Mouse (Mus musculus) MN1 (cell line): Measurements from ENCODE around the gene Podn.

Source experiments
- DNase-seq: peaks from one replicate; pipeline ENCODE4 v3.0.0-alpha.2; 2016; ENCODE audit warnings: low spot score

Podn gene

DNA sequence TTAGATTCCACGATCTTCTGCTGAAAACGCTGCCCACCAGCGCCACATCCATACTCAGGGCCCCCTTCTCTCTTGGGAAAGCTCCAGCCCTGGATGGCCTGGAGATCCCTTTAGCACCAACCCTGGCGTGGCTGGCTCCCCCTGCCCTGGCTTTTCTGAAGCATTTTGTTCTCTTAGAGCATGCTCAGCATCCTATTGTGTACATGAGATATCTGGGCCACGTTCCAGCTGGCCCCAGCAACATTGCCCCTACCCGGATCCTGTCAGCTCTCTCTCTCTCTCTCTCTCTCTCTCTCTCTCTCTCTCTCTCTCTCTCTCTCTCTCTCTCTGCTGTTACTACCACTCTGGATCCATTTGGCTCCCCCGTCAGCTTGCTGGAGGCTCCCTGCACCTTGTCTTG, 90.9 kb downstream of the Podn start:
- DNase-seq = no peak

DNA sequence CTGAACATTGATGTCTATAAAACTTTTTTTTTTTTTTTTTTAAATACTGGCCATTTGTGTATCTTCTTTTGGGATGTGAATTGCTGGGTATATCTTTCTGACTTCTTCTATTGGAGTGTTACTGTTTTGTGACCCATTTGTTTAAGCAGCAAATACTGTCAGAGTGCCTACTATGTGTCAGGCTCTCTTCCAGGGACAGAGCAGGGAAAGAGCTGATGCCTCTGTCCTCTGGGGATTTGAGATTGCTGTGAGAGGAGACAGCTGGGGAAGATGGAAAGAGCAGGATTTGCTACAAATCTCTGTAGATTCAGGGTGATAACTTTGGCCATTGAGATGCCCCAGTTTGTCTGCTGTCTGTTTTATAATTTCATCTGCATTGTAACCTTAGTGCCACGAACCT, 96.9 kb downstream of the Podn start:
- DNase-seq = no peak

DNA sequence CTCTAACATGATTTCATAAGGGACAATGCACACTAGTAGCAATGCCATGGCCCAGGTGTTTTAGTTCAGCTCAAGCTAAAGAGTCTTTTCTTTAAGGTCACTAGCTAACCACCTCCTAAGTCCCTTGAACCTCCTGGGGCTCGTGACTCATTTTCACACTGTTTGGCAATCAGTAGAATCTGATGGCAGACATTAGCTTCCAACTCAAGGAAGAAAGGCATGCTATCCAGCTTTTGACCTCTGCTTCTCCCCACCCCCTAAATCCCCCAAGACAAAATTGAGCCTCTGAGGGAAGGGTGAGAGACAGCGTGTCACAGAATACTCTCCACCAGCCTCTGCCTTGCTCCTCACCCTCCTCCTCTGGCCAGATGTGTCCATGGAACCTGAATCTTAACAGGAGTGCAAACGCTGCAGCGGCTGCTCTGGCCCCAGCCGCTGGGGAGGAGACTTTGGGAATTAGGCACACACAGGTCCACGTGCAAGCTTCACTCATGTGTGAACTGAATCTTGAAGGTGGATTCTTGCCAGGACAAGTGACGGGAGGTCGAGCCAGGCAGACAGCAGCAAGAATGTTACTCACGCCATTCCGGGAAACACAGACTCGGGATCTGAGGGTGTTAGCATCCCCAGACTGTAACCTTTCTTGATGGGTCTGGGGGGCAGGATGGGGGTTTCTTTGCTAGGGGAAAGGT, 97.5 kb downstream of the Podn start:
- peak; percentile 37 for DNase-seq

DNA sequence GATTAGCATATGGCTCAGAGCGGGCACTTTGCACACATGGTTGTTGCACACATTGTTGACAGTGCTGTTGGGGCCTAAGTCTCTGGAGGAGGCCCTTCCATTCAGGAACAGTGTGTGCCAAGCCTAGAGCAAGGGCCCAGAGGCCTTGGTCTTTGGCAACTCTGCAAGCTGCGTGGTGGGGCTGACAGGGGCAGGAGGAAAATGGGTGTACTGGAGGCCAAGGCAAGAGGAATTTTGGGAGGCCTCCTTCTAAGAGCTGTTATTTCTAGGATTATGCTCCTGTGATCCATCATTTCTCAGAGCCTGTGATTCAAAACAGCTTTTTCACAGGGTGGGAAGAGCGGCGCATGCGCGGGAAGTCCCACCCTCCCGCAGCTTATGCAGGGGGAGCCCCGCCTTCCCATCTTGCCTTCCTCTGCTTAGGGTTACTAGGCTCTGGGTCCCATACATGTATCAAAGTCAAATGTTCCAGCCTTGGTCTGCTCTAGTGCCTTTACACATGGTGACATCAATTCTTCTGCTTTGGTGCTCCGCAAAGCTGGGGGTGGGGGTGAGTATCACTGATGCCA, 99.7 kb downstream of the Podn start:
- DNase-seq = no peak

DNA sequence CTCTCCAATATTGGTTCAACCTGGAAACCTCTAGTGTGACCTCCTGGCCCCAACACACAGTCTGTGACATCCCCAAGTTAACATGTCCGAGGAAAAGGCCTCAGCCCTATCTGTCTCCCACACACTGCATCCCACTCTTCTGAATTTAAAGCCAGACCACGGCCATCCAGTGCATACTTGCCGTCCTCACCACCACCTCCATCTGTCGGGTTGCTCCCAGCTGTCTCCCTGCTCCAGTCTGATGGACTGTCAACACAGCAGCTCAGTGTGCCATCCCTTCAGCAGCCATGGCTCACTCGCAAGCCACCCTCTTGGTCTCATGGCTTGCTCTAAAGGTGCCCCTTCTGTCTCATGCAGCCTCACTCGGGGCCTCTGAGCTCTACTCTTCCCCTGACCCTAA, 100.5 kb downstream of the Podn start:
- no peak for DNase-seq

DNA sequence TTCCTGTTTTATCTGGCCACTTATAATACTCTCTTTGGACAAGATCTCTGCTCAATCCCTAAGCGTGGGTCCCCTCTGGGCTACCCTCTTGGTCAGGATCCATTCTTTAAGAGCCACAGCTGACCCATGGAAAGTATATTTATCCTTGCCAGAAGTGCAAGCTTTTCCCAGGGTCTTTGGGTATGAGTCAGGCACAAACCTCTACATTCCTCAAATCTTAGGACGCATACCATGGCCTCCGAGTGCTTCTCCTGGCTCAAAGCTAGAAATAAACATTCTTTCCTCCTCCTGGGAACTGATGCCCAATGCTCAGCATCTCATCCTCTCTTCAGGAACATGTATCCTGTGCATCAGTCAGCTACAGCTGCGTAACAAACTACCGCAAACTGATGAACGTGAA, 101.2 kb downstream of the Podn start:
- no peak for DNase-seq

DNA sequence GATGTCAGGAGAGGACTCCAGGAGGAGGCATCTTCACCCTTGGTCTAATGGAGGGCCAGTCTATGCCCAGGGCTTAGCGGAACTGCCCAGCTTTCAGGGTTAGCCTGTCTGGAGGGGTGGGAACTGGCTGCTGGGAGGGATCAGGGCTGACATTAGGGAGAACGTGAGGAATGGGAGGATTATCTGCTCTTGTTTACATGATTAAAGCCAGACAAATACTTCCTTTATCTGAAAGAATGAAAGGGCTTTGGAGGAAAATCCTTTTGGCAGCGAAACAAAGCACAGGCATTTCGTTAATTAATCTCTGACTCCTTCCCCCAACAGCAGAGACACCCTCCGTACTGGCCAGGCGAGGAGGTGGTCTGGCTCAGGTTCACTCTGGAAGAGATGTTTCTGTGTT, 104.4 kb downstream of the Podn start:
- no peak for DNase-seq

DNA sequence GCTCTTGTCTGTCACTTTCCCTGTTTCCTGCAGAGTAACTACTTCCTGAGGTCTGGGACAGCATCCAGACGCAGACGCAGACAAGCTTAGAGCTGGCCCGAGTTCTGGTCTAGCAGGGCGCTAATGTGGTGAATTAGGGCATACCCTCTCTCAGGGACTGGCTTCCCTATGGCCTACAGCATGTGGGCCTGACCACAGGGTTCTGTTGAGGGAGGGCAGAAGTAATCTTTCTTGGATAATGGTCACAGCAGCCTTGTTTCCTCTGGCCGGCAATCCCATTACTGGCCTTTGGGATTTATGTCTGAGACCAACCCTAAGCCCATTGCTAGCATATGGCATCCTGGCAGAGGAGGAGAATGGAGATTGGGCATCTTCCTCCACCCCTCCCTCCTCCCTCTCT, 105.4 kb downstream of the Podn start:
- no peak for DNase-seq

DNA sequence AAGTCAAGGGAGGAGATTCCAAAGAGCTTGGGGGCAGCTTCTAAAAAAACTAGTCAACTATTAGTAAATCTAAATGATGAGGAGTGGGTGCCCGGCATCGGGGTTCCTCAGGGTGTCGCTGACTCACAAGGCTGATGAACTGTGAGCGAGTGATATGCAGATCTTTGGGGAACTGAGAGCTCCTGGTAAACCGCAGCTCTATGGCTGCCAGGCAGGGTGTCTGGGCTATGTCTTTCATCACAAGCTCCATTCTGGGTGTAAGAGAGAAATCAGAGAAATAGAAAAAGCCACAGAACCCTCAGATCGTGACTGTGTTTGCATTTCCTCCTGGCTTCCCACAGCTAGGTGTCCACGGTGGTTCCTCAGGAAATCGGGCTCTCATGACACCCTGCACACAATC, 107.3 kb downstream of the Podn start:
- peak; percentile 62 for DNase-seq

DNA sequence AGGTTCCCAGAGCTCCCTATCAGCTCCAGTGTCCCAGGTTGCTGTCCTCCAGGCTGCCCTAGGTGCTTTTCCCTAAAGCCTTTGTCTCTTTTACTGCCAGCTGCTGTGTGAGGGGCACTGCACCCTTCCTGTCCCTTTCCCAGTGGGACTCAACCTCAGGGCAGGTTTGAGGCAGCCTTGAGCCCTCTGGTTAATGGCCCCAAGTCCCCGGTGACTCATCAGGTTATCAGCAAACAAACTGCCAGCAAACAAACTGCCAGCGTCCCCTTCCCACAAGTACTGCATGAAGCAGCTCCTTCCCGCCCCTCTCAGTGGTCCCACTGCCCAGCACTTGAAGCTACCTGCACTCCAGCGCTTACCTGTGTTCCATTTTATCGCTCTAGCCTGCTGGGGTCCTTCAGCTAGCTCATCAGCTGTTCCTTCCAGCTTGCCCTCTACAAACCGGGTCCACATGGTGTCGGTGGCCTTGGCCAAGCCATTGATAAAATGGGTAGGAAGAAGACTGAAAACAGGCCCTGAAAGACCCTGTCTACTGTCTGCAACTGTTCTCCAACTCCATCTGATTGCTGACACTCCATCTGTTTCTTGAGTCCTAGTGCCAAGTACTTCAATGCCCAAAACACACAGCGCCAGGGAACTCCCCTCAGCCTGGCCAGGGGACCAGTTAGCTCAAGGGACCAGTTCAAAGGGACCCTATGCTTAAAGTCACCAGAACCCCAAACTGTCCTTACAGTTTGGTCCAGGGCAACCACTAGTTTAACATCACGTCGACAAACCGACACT, 109.7 kb downstream of the Podn start:
- DNase-seq = no peak

DNA sequence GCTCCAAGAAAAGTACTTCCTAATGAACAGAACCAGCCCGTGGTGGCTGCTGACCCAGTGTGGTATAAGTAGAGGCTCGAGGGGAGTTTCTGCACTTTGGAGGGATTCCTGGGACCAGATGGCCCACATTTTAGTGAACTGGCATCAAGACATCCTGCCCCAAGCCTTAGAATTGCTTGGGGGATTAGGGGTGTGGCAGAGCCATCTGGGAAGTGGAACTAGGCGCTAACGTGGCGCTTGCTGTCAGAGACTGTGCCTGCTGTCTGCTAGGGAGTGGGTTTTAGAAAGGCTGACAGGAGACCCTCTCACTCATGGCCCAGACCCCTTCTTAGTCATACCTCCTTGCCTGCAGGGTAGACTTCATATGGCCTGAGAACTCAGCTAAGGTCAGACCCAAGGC, 110.4 kb downstream of the Podn start:
- no peak for DNase-seq

DNA sequence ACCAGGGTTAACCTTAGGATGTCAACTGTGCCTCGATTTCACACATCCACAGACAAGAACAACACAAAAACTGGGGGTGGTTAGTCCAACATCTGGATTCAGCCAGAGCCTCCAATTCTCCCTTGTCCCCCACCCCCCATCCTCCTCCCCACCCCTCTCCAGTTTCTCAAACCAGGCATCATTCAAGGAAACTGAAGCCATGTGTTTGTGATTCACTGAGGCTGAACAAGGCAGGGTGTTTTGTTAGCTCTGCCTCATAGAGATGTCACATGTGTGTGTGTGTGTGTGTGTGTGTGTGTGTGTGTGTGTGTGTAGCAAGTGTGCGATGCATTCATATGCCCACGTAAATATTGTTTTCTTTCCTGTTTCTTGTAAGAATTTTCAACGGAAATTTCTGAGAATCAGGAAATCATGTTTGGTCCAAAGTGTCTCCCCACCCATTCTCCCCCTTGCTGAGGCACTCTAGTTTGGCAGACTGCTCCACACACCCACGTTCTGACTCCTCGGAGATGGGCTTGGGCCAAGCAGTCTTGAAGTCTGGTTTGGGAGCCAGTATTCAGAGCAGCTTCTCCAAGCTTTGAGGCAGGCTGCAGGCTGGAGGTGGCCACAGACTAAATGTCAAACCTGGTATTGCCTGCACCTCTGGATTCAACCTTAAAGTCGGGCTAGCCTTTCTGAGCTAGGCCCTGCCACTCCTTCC, 111.8 kb downstream of the Podn start:
- no peak for DNase-seq

DNA sequence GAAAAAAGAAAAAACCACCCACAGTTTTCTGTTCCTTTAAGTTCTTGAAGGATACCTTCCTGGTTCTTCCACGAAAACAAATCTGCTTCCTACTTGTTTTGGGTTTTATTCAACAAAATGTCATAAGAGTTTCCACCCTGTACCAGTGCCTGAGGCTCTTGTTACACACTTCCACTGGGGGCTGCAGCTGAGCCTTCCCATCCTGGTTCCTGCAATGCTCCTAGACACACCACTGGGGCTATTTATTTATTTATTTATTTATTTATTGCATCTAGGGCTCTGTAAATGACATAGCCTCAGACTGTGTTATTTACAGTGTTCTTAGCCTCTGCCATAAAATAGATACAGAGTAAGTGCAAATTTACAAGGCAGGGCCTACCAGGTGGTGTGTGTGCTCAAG, 112.5 kb downstream of the Podn start:
- DNase-seq = no peak

DNA sequence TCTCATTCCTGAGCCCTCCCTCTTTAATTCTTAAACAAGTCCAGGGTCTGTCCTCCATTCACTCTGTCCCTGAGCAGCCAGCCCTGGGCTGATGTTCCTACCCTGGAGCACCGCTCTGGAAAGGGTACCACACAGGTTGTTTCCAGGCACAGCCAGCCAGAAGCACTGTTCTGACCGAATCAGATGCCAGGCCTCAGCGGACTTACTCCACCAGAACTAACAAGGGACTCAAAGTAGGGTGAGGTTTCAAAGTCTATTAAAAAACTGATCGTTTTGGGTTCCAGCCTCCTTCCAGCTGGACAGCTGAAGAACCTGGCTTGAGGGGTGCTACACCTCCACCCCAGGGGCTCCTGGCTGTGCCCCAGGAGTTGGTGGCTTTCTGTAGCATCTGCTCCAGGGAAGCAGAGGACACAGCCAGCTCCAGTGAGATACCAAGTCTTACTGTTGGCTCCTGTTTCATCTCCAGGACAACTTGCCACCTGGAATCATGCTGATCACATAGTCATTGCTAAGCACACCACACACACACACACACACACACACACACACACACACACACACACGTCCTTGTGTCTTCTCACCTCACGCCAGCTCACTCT, 116.1 kb downstream of the Podn start:
- DNase-seq = no peak

DNA sequence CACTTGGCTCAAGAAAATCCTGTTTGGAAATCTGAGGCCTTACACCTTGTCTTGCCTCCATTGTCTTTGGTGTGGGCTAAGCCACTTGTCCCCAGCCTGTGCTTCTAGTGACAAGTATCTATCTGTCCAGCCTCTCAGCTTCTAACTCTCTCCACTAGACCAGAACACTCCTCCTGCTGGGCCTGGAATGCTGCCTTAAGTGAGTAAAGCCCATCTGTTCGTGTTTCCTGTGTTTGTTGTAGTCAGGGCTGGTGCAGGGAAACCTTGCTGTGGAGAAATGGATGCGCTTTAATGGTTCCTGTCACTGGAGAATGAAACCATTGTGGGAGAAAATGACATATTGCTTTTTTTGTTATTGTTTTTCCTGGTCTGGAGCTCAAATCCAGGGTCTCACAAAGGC, 116.7 kb downstream of the Podn start:
- no peak for DNase-seq

DNA sequence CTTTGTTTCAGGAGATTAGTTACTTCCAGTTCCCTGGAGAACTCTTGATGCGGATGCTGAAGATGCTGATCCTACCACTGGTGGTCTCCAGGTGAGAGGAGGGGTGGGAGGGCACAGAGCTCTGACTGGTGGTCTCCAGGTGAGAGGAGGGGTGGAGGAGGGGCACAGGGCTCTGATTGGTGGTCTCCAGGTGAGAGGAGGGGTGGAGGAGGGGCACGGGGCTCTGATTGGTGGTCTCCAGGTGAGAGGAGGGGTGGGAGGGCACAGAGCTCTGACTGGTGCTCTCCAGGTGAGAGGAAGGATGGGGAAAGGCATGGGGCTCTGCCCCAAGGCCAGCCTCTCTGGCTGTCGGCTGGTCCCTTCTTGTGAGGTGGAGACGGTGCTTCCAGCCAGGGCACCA, 118.7 kb downstream of the Podn start:
- DNase-seq = no peak

DNA sequence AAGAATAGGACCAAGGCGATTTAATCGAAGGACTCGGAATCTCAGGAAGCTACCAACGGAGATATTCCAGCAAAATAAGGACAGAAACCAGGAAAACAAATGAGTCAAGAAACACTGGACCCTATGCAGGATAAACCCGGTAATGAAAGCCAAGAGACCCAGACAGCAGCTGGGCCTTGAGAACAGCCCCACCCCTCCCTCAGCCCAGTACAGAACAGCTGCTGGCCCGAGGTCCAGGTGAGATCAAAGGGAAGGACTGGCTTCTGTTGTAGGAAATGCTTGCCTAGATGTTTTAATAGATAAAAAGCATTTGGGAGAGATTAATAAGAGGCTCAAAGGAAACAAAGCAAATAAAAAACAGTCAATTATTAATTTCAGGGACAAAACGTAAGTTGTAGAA, 121.2 kb downstream of the Podn start:
- DNase-seq = no peak

DNA sequence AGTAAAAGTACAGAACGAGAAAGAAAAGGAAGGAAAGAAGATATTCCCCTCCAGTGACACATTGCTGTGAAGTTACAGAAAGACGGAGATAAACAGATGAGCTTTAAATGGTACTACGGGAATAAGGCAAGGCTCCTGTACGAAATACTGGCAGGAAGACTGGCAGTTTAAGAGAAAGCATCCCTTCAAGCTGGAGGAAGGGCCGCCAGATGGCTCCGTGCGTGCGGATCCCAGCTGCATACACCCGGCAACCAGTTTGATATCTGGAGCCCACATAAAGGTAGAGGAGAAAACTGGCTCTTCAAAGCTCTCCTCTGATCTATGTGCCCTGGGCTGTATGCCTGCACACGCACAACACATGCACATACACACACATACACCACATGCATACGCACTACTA, 121.7 kb downstream of the Podn start:
- no peak for DNase-seq

DNA sequence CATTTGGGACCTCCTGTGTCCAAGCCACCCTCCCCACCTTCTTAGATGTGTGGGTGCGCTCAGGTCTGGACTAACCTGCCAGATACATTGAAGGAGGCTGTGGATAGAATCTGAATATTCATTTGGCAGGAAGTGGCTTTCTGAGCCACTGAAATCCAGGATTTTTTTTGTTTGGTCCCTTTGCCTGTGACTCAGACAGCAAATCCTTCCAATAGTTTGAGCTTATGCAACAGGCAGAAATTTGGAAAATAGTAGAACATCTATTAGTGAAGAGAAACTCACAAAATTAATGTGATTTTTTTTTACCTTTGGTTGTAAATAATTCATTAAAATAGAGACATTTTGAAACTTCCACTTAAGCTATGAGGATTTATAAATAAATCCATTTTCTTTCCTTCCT, 125.1 kb downstream of the Podn start:
- peak; percentile 23 for DNase-seq

DNA sequence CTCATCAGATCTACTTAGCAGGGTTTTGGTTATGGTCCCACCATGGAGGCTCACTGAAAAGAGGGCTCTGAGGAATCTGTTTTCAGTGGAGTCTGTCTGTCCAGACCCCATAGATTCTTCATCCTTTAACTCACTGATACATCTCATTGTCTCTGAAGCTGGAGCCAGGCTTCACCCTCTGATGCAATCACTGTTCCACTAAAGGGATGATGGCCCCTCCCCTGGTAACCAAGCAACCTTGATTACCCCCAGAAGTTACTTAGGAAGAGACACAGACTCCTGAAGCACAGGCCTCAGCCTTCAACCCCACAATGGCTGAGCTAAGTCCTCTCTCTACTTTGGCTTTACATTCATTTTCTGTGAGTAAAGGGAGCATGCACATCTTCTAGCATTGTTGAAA, 126.5 kb downstream of the Podn start:
- DNase-seq = peak; percentile 37

DNA sequence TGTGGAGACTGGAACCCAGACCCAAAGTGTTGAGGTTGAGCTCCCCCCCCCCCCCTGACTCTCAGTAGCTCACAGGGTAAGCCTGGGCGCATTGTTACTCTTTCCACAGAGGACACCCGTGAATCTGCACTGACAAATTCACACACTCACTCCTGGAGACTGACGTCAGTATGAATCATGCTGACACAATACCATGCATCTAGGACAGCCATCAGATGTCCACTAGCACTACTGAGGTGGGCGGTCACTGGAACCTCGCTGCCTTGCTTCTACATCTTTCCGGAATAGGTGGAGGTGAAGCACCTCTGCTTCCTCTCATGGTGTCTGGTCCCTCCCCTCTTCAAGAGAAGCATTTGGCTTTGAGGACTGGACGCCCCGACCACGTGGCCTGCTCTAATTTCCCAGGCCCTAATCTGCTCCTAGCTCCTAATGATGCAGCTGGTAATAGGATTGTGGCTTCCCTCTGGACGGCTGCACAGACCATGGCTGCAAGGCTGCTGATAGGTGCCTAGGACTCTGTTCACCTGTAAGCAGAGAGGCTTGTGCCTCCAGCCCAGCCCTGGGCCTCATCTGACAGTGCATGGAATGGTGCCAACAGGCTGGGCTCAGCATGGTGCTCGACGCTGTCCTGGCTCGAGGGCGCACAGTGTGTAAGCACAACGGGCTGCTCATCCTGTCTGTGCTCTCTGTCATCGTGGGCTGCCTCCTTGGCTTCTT, 128.1 kb downstream of the Podn start, which contains the start of gene Slc1a7:
Gene Slc1a7, plus strand, starts transcription at position 367 of the 717 bp plus-strand sequence.
- DNase-seq = peak; percentile 31
